Mouse (Mus musculus) midbrain, embryonic 11.5 days (tissue): ENCODE measurements around the gene Dusp16. TPM values are rescaled to one million over a fixed set of nuclear protein-coding genes. Genes with fewer than 3 reads are reported as not detected.

Experiments used
- ATAC-seq: fragments of 200-750 bp; cut with Nextera tagmentation; 2 replicates; pipeline ENCODE4 v1.8.0; 2017; ENCODE audit warnings: moderate TSS enrichment, moderate library complexity; ENCODE audit not compliant: low FRiP score
- DNase-seq: peaks from one replicate; pipeline ENCODE4 v3.0.0; 2015; ENCODE audit warnings: low spot score; ENCODE audit errors: missing footprints
- H3K27ac ChIP-seq: fragments of 300-500 bp; sonication (generic); 2 replicates; pipeline ENCODE4 v1.5.1; 2014; ENCODE audit warnings: low read depth, low read length
- H3K27me3 ChIP-seq: fragments of 300-500 bp; sonication (generic); 2 replicates; pipeline ENCODE4 v1.6.1; 2014; ENCODE audit warnings: mild to moderate bottlenecking, low read length, moderate library complexity, mixed read lengths; ENCODE audit not compliant: control insufficient read depth, insufficient read depth
- H3K36me3 ChIP-seq: fragments of 300-500 bp; sonication (generic); 2 replicates; pipeline ENCODE4 v1.6.1; 2014; ENCODE audit warnings: mild to moderate bottlenecking, low read length, moderate library complexity, mixed read lengths; ENCODE audit not compliant: control insufficient read depth, insufficient read depth
- H3K4me1 ChIP-seq: fragments of 300-500 bp; sonication (generic); 2 replicates; pipeline ENCODE4 v1.6.1; 2014; ENCODE audit warnings: low read length; ENCODE audit not compliant: control insufficient read depth, insufficient read depth
- H3K4me2 ChIP-seq: fragments of 300-500 bp; sonication (generic); 2 replicates; pipeline ENCODE4 v1.6.1; 2014; ENCODE audit warnings: mild to moderate bottlenecking, moderate library complexity
- H3K4me3 ChIP-seq: fragments of 300-500 bp; sonication (generic); 2 replicates; pipeline ENCODE4 v1.5.1; 2014; ENCODE audit warnings: low read depth, low read length
- H3K9ac ChIP-seq: fragments of 300-500 bp; sonication (generic); 2 replicates; pipeline ENCODE4 v1.6.1; 2014; ENCODE audit warnings: low read length
- H3K9me3 ChIP-seq: fragments of 300-500 bp; sonication (generic); 2 replicates; pipeline ENCODE4 v1.6.1; 2016; ENCODE audit warnings: low read length; ENCODE audit not compliant: control insufficient read depth
- WGBS: fragments of 180-500 bp; shearing (Covaris S2); extraction: QIAGEN DNeasy Blood & Tissue Kit; methylation state at CpG from one replicate; pipeline ENCODE4 v1.1.7; 2014; 5-methylcytosine and 5-hydroxymethylcytosine counted together
- polyA plus RNA-seq: library from polyadenylated mRNA; unstranded; fragments of >200 nt; fragmentation: Nextera tagmentation; extraction: Ambion mirVana; gene quantifications from 2 replicates; pipeline ENCODE4 v1.2.1, GENCODE M21; 2014

Dusp16 gene
- polyA plus RNA-seq, 1 experiment from 2014 or later: 18.0 TPM

DNA sequence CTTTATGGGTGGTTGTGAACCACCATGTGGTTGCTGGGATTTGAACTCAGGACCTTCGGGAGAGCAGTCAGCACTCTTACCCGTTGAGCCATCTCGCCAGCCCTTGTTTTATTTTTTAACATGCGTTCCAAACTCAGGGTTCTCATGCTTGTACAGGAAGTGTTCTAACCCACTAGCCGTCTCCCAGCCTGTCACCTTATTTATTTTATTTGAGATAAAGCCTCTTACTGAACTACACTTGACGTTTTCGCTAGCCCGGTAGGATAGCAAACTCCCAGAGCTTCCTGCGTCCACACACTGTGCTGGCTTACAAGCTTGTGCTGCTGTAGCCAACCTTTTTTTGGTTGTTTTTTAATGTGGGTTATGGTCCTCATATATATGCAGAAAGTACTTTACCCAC, 126.6 kb downstream of the Dusp16 start:
- 85% methylated on average over 9 of the region's 9 CpGs for WGBS
- Histone ChIP-seq H3K4me3 (no peak overlapping the region), H3K4me2 (no peak overlapping the region), H3K36me3 (no peaks in the 10 kb centered on the region), H3K9me3 (no peaks in the 10 kb centered on the region), H3K27ac (no peak overlapping the region), H3K27me3 (no peaks in the 10 kb centered on the region), H3K4me1 (no peaks in the 10 kb centered on the region), H3K9ac (no peak overlapping the region)
- ATAC-seq: no peak
- no peak for DNase-seq

Other genes with a start within 250 kb of the Dusp16 start
- 25.0 and 27.5 TPM in 2 replicates for gene Lrp6, start 225.7 kb downstream of the Dusp16 start, polyA plus RNA-seq
- gene Mansc1, start 160.1 kb downstream of the Dusp16 start, polyA plus RNA-seq: 0.87 and 1.3 TPM in 2 replicates
- 26.4 and 28.3 TPM in 2 replicates for gene Borcs5, start 153.1 kb downstream of the Dusp16 start, polyA plus RNA-seq
- 0.92 and 1.2 TPM in 2 replicates for gene Crebl2, start 37.5 kb upstream of the Dusp16 start, polyA plus RNA-seq
- 35.3 and 36.9 TPM in 2 replicates for gene Gpr19, start 106.0 kb upstream of the Dusp16 start, polyA plus RNA-seq
- gene Cdkn1b, start 127.8 kb upstream of the Dusp16 start, polyA plus RNA-seq: 27.8 and 28.0 TPM in 2 replicates
- 2.8 and 3.2 TPM in 2 replicates for gene Apold1, start 189.1 kb upstream of the Dusp16 start, polyA plus RNA-seq
- 103 TPM in 2 replicates for gene Ddx47, start 219.0 kb upstream of the Dusp16 start, polyA plus RNA-seq